ENCODE assay signal across 17 mouse cellular contexts in genomic region chr11:81416319-81416718, GRCm38 (mm10).
DNase-seq lines count a peak whose midpoint lies in the region; ATAC-seq lines count a peak whose summit lies in the region.
"Had no signal": no experiment of that assay in that cellular context is flagged by ENCODE, and none has a peak within 500 bp of the region (broad histone marks: within the 10 kb centered on the region; RNA-seq: fewer than 3 reads in every experiment).

No protein-coding gene starts in this region.

- ATAC-seq in frontal cortex, adult (ENCODE audit: low TSS enrichment) = peak; percentile 72; the same call in 1 of the 2 replicates
- ATAC-seq: activated CD4-positive, CD25-positive, alpha-beta regulatory T cell, adult 4 months; forebrain, embryonic 13.5 days; hindbrain, embryonic 16.5 days; Patski had no signal

- DNase-seq in frontal cortex, postnatal 25 days (ENCODE audit: low spot score in 2 of 2) = no peak
- DNase-seq in layer of hippocampus, adult 11-12 months (ENCODE audit: low spot score) = peak; percentile 11
- no peak for DNase-seq in layer of hippocampus, adult 9-10 months (ENCODE audit: low spot score)
- DNase-seq in right cerebral cortex, adult 18-20 months = peak; percentile 9
- DNase-seq in right cerebral cortex, postnatal 36 days (ENCODE audit: low spot score in 2 of 2) = no peak
- DNase-seq in layer of hippocampus, postnatal 36 days = peak; percentile 17 to 32
- DNase-seq: adrenal gland, postnatal 25 days; cerebellum, adult 11 months; cerebellum, adult 8-10 months; gastrocnemius, postnatal 14 days; heart, adult 2 months; heart, postnatal 36 days had no signal

Comparison
In these comparisons a context has a peak if more than half of its experiments do, and no peak if none do; other contexts are left out.
1. DNase-seq: peak in layer of hippocampus, adult 11-12 months (single experiment), right cerebral cortex, adult 18-20 months (single experiment) and layer of hippocampus, postnatal 36 days (2 of 2); none in frontal cortex, postnatal 25 days (0 of 2), layer of hippocampus, adult 9-10 months (single experiment) and right cerebral cortex, postnatal 36 days (0 of 2).